Mouse (Mus musculus) heart, postnatal 25 days (tissue): ENCODE results near the gene Adamts10. TPM values are rescaled to one million over a fixed set of nuclear protein-coding genes. Genes with fewer than 3 reads are reported as not detected.

Experiments used
- DNase-seq: peaks from one replicate; pipeline ENCODE4 v3.0.0; 2022; ENCODE audit warnings: low spot score
- intact Hi-C: fragments of 180-260 bp; cut with DNase I; formaldehyde crosslinking; loops from one replicate; pipeline ENCODE4 v1.15.1; 2025
- total RNA-seq, 2 experiments: library from RNA; stranded (reverse); gene quantifications; 2 replicates each; pipeline ENCODE4 v1.2.3; 2021

Gene Adamts10
- total RNA-seq, 2 experiments from 2014 or later, result 20.1 to 21.7 TPM

DNA sequence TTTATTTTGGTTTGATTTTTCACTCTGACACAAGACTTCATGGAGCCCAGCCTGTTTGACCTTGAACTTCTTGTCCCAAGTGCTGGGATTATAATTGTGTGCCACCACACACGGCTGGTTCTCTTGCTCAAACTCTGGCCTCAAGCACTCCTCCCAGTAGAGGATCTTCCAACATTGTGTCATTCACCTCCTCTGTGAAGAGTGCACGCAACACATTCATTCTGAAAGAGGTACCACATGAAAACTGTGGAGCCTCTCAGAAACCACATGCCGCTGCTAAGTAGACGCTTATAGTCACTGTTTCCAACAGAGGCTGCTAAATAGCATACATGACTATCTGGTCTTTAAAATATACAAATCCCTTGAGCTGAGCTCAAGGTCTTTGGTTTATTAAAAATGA, 28.1 kb downstream of the Adamts10 start:
- DNase-seq, result no peak
- intact Hi-C loops, result loop anchor here (10.0 kb wide), 1 partner anchor 253 kb away; no protein-coding TSS in a partner anchor

DNA sequence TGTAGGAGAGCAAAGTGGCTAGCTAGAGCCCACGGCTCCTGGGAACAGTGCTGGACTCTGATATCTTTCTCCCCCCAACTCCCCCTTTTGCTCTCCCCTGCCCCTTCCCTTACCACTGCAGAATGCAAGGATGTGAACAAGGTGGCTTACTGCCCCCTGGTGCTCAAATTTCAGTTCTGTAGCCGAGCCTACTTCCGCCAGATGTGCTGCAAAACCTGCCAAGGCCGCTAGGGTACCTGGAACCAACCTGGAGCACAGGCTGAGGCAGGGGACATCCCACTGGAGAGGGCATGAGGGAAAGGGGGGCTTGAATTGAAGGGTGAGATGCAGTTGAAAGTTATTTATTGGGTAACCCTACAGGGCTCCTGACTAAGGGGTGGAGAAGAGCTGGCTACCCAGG, 29.0 kb downstream of the Adamts10 start:
- intact Hi-C loops, result loop anchor here (10.0 kb wide), 1 partner anchor 252 kb away; no protein-coding TSS in a partner anchor
- DNase-seq, result no peak

DNA sequence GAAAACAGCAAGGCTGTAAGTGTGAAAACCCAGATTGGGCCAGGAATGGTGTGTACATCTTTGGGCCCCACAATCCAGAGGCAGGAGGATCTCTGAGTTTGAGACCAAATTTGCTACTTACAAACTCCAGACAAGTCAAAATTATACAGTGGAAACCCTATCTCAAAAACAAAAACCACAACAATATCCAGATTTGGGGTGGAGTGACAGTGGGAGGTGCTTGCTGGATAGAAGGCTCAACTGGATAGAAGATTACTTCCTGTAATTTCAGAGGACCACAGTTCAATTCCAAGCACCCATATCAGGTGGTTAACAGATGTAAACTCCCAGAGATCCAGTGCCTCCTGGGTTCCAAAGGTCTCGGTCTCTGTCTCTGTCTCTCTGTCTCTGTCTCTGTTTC, 30.5 kb downstream of the Adamts10 start:
- DNase-seq, result no peak
- intact Hi-C loops, result loop anchor here (10.0 kb wide), 1 partner anchor 250 kb away; no protein-coding TSS in a partner anchor

DNA sequence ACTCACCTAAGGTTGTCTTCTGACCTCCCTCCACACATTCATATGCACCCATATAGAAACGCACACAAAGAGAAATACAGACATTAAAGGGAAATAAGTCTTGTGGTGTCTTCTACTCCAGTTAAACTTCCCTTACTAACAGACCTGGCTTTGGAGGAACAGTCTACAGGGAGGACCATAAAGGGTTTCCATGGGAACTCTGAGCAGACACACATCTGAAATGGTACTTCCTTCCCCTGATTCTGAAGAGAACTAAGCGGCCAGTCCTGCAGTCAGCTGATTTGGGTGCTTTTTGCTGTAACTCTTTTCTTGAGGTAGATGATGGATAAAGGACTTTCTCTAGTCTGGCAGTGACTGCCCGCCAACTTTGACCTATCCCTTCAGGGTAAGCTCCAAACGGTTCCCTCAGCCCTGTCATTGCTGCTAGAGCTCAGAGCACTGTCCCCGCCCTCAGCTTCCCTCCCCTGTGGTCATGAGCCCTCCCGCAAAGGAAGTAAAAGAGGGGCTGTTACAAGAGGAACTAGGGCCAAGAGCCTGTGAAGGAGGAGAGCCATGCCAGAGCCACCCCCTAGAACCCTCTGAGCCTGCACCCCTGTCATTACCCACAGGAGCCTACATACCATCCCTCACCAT, 31.3 kb downstream of the Adamts10 start, which contains the start of gene Myo1f:
TSS of gene Myo1f (plus strand) at position 485 of the 633 bp plus-strand sequence.
- DNase-seq, result no peak
- intact Hi-C loops, result loop anchor here (10.0 kb wide), 1 partner anchor 249 kb away; no protein-coding TSS in a partner anchor

DNA sequence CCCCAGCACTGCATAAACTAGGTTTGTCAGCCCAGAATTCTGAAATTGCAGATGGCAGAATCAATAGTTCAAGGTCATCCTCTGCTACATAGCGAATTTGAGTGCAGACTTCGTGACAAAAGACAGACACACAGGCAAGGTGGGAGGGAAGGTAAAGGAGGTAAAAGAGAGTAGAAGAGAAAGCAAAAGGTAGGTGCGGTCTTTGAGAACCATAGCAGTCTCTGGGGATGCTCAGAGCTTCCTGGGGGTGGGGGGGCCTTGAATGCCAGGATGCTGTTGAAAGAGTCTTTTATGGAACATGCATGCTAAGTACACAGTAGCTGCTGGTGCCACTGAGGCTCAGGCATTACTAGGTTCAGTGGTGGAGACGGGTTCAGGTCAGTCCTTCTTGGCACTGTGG, 33.9 kb downstream of the Adamts10 start:
- DNase-seq, result no peak
- intact Hi-C loops, result loop anchor here (10.0 kb wide), 1 partner anchor 247 kb away; no protein-coding TSS in a partner anchor

DNA sequence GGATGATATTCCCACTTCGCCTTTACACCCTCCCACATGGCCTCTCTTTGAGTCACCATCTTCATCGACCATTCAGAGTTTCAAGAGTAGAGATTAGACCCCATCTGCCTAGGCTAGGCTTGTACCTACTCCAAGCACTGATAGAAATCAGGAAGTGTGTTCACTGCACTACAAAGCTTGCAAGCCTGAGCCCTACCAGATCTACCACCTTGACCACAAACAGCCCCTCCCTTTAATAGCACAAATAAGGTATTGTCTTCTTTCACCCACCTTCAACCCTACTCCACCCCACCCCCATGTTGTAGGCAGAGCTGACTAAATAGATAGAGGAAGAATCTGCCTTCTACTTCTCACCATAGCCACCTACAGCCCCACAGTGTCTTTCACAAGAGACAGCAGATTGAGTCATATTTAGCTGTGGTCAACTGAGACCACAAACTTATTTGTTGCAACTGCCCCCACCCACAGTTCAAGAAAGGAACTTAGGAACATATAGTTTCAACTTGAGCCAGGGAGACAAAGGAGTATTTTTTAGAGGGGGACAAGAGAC, 39.6 kb downstream of the Adamts10 start:
- DNase-seq, result no peak

DNA sequence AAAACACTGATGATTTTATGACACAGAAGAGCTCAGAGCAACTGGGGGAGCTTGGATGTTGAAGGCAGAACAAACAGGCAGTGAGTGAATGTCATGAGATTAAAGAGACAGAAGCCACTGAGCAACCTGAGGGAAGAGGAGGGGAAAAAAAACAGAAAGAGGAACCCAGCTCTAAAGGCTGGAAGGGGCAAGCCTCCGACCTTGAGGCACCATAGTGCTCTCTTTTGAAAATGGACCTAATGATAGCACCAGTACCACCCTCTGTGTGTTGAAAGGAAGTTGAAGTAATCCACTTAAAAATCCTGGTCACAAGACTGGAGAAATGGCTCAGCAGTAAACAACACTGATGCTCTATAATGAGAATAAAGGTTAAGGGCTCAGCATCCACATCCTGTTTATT, 40.6 kb downstream of the Adamts10 start:
- intact Hi-C loops, result no loop called here

More for the DNA sequence above, 39.6 kb downstream of the Adamts10 start:
- intact Hi-C loops, result no loop called here

DNA sequence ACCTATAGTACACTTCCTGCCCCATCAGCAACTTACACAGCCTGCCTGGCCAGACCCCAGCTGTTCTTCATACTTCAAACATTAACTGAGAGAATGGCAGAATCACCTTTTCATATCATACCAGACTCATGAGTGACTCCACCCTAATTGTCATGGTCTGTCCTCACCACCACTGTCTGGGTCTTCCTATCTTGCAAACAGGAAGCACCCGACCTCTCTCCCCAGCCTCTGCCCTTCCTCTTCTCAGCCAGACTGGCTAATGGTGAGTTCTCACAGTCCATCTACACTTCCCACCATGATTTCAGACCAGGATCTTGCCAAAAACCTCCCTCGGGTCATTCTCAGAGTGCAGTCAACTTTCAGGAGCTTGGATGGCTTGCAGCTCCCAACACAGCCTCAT, 42.2 kb downstream of the Adamts10 start:
- no peak for DNase-seq
- intact Hi-C loops, result no loop called here

More for the DNA sequence above, 40.6 kb downstream of the Adamts10 start:
- DNase-seq, result no peak

DNA sequence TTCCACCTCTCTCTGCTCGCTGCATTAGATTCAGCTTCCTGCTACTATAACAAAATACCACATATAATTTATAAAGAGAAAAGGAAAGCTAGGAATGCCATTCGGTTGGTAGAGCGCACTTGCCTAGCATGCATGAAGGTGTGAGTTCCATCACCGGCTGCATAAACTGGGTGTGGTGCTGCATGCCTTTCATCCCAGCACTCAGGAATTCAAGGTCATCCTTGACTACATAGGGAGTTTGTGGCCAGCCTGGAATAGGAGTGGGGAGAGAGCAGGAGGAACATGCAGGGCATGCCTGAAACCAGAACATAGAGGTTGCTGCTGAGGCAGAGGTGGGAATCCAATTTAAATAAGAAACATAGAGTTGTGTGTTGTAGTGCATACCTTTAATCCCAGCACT, 60.1 kb downstream of the Adamts10 start:
- no peak for DNase-seq
- intact Hi-C loops, result no loop called here

DNA sequence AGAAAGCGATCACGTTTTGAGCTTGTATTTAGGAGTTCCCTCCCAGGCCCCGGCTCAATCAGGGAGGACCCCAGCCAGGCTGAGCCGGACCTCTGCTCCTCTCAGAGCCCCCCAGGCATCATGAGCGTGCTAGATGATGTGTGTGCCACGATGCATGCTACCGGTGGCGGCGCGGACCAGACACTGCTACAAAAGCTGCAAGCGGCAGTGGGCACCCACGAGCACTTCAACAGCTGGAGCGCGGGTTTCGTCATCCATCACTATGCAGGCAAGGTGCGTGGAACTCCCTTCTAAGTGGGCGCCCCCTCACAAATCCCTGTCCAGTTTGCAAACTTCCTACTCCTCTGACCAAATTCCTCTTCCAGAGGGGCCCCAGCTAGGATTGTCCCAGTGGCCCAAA, 62.0 kb downstream of the Adamts10 start:
- no peak for DNase-seq
- intact Hi-C loops, result no loop called here

DNA sequence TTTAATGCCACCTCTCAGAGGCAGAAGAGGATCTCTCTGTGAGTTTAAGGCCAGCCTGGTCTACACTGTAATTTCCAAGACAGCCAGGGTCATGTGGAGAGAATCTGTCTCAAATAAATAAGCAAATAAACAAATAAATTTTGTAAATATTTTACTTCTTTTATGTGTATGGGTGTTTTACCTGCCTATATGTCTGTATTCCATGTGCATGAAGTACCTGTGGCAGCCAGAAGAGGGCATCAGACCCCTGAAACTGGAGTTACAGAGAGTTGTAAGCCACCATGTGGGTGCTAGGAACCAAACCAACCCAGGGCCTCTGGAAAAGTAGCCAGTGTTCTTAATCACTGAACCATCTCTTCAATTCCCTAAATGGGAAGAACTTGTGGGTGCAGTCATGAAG, 73.3 kb downstream of the Adamts10 start:
- intact Hi-C loops, result no loop called here
- no peak for DNase-seq

DNA sequence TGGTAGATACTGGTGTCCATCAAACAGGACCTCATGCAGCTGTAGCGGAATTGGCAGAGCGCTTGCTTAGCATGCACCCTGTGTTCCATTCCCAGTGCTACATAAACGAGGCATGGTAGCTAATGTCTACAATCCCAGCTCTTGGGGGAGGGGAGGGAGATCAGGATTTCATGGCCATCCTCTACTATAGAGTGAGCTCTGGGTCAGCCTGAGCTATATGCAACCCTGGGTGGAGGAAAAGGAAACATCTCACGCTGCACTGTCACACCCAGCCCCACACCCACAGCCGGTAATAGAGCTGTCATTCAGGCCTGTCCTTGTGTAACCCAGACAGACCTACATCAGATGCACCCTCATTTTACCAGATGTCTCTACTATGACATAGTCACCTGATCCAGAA, 74.5 kb downstream of the Adamts10 start:
- intact Hi-C loops, result no loop called here
- DNase-seq, result no peak

DNA sequence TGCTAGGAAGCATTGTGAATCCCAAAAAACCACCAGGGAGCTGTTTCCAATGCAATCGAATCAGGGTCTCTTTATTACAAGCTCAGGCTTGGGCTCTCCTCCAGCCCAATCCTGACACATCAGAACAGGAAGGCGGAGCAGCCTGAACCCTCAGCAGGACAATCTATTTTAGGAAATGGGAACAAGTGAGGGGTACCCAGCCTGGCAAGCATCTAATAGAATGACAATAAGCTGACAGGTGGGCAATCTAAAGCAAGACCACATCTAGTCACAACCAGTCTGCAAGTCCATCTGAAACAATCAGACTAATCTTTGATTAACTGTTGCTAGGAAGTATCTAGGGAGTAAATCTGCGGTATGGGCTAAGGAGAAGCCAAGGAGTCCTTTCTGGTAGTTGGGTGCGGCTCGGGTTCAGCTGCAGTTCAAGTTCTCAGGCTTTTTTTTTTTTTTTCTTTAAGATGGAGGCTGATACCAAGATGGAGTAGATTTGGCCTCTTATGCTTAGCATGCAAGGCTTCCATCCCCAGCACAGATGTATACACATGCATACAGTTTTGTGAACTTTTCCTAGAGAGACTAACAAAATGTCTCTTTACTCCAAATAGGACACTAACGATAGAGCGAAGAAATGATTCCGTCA, 76.0 kb downstream of the Adamts10 start:
- DNase-seq, result no peak
- intact Hi-C loops, result no loop called here

DNA sequence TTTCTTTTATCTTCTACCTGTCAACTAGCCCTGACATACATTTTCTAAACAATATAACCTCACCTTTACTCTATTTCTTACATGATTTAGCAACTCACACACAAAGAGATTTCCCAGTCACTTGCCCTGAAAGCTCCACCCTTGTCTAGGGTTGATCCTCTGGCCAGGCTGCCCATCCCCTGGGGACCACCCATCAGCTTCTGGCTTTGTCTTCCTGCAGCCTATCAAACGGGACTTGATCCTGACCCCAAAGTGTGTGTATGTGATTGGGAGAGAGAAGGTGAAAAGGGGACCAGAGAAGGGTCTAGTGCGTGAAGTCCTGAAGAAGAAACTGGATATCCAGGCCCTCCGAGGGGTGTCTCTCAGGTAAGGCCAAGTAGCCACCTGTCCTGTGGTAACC, 76.8 kb downstream of the Adamts10 start:
- intact Hi-C loops, result no loop called here
- no peak for DNase-seq

DNA sequence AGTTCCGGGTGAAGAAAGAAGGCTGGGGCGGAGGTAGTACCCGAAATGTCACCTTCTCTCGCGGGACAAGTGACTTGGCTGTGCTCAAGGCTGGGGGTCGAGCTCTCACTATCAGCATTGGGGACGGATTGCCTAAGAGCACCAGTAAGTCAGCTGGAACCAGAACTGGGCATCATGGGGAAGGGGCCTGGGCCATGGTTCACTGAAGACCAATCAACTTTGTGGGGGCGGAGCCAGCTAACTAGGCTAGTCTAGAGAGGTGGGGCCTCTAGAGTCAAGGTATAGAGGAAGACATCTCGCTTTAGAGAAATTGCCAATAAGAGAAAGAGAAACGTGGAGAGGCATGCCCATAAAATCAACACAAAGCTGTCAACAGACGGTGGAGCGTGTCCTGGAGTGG, 77.9 kb downstream of the Adamts10 start:
- DNase-seq, result no peak
- intact Hi-C loops, result no loop called here

Other genes starting within 250 kb of the Adamts10 start
- gene Zfp955b, start 234.7 kb upstream of the Adamts10 start, total RNA-seq, result 10 to 100 TPM; 10.8 to 16.5 TPM
- gene Zfp81, start 165.3 kb upstream of the Adamts10 start, total RNA-seq, result 1 to 10 TPM; 5.6 to 6.0 TPM
- 1 to 10 TPM; 3.9 to 4.1 TPM for gene Zfp101, start 129.6 kb upstream of the Adamts10 start, total RNA-seq
- not detected for gene Actl9, start 91.3 kb upstream of the Adamts10 start, total RNA-seq
- gene Myo1f, start 31.5 kb downstream of the Adamts10 start, total RNA-seq, result 1 to 10 TPM; 1.8 to 2.7 TPM
- gene Zfp414, start 104.9 kb downstream of the Adamts10 start, total RNA-seq, result 10 to 100 TPM in 1 of 2 experiments, 1 to 10 TPM in 1; 9.7 to 11.4 TPM
- gene Pram1, start 113.9 kb downstream of the Adamts10 start, total RNA-seq, result under 1 TPM in 1 of 2 experiments, not detected in 1; 0.34 TPM
- gene Hnrnpm, start 162.7 kb downstream of the Adamts10 start, total RNA-seq, result 100 to 1,000 TPM in 1 of 2 experiments, 10 to 100 TPM in 1; 89.2 to 106 TPM
- 100 to 1,000 TPM; 143 to 160 TPM for gene March2, start 194.5 kb downstream of the Adamts10 start, total RNA-seq
- gene Rab11b, start 236.3 kb downstream of the Adamts10 start, total RNA-seq, result 100 to 1,000 TPM; 239 to 261 TPM